Mouse (Mus musculus) heart, postnatal 0 days (tissue): ENCODE results near the gene Tap1.

Experiments used
- CTCF ChIP-seq: IDR thresholded peaks from 2 replicates; pipeline ENCODE4 v1.5.1; 2016; ENCODE audit warnings: antibody characterized with exemption, control low read depth, low read depth
- EP300 ChIP-seq: IDR thresholded peaks from 2 replicates; pipeline ENCODE4 v1.6.1; 2016; ENCODE audit warnings: antibody characterized with exemption, low read depth

DNA sequence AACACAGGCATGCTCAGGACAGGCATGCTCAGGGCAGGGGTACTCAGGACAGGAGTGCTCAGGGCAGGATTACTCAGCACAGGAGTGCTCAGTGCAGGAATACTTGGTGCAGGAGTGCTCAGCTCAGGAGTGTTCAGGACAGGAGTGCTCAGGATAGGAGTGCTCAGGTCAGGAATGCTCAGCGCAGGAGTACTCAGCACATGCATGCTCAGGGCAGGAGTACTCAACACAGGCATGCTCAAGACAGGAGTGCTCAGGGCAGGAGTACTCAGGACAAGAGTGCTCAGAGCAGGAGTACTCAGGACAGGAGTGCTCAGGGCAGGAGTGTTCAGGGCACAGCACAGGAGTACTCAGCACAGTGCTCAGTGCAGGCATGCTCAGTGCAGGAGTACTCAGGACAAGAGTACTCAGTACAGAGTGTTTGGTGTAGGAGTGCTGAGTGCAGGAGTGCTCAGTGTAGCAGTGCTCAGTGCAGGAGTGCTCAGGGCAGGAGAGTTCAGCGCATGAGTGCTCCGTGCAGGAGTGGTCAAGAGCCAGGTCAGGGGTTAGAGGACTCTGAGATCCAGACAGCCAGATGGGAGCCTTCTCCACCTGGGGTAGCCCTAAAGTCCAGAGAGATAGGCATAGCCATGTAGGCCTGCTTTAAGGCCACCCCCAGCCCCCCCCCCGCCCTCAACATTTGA, 15.5 kb downstream of the Tap1 start:
- TF ChIP-seq CTCF (no peak), EP300 (no peak)
